Mouse (Mus musculus): ENCODE data around the gene Evc2.

Evc2 gene

DNA sequence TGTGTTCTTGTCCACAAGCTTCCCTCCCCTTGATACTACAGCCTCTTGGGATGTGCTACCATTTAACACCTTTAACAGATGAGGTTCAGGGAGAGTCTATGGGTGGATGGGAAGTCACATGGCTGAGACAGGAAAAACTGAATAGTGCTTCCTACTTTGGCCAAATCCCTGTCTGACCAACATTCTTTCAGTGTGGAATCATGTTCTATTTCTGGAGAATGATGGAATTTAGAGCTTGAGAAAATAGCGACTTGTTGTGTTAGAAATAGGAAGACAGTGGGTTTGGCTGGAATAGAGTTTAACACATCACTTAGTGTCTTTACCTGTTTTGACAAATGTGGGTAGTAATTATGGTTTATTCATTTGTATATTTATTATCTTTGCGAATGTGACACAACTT is 129.3 kb downstream of the Evc2 start:
- in situ Hi-C loops (cut with MboI; ENCODE audit: unreplicated experiment in 2 of 2): no loop called here

DNA sequence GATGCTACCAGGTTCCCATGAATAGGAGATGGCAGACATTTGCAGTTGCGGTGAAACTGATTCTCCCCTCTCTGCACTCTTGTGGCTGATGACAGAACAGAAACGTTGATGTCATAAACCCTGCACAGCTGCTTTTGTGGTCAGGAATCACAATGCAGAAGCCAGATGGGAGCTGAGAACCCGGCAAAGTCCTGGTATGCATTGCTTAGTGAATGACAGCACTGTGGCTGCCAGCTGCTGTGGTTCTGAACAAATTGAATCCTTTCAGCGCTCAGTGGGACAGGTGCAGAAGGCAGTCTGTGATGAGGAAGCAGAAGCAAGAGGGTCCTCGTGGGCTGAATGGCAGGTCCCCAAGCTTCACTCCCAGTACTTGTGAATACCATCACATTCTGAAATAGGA is 130.7 kb downstream of the Evc2 start:
- in situ Hi-C loops (cut with MboI; ENCODE audit: unreplicated experiment in 2 of 2): no loop called here

DNA sequence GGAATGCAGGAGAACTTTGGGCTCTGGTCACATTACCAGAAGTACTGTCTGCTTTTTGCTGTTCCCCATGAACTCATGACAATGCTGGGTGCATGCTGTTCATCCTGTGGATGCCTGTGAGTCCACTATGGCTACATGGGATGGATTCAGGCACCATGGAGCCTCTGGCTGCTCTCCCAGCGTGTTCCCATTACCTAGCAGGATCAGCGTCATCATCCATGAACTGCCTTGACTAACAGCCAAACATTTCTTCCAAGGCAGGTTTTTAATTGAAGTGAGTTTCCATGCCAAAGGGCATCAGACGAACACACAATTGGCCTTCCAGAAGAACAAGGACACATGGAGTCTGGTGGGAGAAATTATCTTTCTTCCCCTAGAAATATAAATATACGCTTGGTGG is 133.3 kb downstream of the Evc2 start:
- in situ Hi-C loops (cut with MboI; ENCODE audit: unreplicated experiment in 2 of 2): no loop called here

DNA sequence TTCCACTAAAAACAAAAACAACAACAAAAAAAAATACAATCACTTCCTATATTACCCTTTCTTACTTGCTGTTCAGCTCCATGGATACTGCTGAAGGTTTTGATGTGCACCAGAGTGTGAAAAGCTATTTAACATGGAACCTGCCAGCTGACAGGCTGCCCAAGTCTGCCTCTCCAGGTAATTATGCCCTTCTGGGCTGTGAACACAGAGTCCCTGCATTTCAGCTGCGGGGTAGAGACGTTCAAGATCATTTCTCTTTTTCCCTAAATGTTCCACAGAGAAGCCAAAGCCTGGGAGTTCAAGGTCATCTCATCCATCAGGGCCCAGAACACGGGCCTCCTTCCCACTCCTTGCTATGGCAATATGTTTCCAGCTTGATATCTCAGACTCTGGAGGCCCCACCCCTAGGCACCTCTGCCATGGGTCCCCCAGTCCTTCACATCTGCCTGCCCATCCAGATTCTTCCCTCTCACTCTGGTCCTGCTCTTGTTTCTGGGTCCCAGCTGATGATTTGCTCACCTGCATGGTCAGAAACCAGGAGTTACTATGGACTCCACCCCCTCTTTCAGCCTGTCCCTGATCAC is 133.8 kb downstream of the Evc2 start:
- in situ Hi-C loops (cut with MboI; ENCODE audit: unreplicated experiment in 2 of 2): no loop called here

All from v-Abl transformed pro-B cells (cell line).